Mouse (Mus musculus) layer of hippocampus, adult 8-10 months (tissue): Measurements from ENCODE around the gene Prkar1a. TPM values are rescaled to one million over a fixed set of nuclear protein-coding genes. Genes with fewer than 3 reads are reported as not detected.

Source experiments
- DNase-seq, 2 experiments: peaks; one replicate each; pipeline ENCODE4 v3.0.0; 2022; ENCODE audit warnings: low spot score in 2 of 2
- total RNA-seq, 4 experiments: library from RNA; stranded (reverse); gene quantifications; 2 replicates each; pipeline ENCODE4 v1.2.4; 2022

The Prkar1a gene
- total RNA-seq, 4 experiments from 2014 or later = 539 to 574 (median 549) TPM

DNA sequence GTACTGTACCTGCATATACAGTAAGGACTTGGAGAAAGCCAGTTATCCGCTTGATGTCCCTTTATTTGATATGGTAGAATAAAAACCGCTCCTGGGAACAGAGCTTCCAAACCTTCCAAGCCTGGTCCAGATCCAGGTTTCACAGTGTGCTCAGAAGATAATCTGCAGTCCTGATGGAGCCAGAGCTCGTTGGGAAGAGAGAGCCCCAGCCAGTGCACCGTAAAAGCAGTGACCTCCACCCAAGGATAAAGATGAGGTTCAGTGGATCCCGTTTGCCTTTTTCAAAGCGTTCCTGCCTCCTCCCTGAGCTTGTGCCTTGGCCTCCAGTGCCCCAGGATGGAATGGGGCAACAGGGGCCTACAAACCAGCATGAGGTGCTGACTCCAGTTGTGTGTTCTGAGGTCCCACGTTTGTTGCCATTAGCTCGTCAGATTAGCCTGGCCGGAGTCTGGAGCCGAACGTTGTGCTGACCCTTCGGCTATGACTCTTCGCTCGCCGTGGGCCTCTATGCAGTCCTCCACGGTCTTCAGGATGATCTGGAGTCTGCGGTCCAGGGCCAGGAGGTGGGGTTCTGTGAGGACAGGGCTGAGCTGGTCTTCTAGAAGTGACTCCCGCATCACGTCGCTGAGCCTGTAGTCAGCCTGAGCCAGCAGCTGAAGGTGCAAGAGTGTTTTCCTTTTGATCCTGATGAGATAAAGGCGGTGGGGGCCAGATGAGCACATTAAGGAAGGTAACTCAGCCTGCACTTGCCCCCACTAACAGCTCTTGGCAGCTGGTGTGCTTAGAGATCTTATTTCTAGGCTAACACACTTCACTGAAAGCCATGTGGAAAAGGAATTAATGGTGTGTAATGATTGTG is 23.9 kb downstream of the Prkar1a start:
- DNase-seq = no peak

DNA sequence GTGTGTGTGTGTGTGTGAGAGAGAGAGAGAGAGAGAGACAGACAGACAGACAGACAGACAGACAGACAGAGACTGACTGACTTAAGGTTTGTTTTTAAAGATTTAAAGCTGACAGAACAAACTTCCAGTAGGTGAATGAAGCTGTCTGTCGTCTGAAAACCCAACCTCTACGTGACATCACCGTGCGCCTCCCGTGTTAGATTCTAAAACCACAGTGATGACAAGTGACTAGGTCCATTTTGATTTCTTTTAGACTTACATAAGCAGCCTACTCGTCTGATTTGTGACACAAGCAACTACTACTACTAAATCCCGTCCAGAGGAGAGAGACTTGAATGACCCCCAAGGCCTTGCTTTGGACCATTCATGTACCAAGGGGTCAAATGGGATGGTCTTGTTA is 24.5 kb downstream of the Prkar1a start:
- no peak for DNase-seq

DNA sequence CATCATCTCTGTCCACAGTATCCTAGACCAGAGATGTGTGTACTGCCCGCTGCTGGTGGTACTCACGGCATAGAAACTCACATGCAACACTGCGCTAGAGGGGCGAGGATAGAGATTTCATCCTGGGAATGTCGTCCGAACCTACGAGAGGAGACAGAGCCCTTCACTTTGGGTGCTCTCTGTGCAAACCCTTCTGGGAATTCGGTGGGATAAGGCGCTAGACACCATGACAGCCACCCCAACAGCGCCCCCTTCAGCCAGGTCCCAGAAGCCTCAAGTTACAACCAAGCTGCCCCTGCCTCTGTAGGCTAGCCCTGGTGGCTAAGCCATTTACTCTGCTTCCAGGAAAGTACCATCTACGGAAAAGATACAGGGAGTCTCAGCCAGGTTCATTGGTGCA is 25.3 kb downstream of the Prkar1a start:
- no peak for DNase-seq

GRCm38 (mm10) chr11:109675208-109675607 is 26.0 kb downstream of the Prkar1a start:
- DNase-seq = no peak

DNA sequence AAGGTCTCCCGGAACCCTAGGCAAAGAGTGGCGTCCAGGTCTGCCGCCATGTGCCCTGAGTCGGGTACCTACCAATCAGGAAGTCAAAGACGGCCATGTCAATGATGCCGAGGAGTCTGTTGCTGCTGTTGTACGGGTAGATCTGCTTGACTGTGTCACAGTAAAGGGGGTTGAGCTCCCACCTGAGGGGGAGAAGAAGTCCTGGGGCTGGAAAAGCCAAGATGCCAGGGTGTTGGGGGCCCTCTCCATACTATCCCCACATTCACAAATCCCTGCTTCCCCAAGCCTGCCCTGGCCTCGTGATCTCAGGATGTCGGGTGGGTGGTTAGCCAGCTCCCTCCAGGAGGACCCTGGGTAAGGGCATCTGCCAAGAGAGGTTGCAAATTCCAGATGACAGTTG is 26.6 kb downstream of the Prkar1a start:
- DNase-seq = no peak

GRCm38 (mm10) chr11:109676621-109677373 is 27.6 kb downstream of the Prkar1a start:
- DNase-seq = no peak

DNA sequence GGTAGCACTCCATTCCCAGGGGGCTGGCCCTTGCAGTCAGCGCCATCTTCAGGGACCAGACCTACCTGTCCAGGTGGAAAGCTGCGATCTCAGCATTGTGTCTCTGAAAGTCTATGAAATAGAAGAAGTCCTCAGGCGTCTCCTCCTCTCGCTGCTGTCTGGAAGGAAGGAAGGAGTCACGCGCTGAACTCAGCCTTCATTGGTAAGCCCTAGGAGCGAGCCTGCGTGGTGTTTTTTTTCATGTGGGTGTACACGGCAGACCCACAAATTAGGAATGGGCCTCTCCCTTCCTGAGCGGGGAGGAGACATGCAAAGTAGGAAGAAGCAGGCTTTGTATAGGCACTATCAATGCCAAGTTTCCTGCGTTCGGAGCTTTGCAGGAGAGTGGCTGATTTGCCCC is 29.1 kb downstream of the Prkar1a start:
- no peak for DNase-seq

DNA sequence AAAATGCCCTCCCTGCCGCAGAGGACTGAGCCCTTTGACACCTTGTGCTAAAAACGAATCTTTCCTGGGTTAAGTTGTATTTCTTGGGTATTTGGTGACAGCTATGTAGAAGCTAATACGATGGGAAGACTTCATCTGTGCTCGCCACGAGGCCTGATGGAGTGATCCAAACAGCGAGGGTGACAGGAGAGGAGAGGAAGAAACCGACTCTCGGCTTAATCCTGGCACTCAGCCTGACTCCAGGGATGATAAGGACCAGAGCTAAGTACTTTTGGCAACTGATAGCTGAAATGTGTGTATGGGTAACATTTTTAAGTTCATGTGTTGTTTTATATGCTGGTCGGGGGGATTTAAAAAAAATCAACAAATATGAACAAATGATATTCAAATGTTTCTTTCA is 31.7 kb downstream of the Prkar1a start:
- DNase-seq = no peak

DNA sequence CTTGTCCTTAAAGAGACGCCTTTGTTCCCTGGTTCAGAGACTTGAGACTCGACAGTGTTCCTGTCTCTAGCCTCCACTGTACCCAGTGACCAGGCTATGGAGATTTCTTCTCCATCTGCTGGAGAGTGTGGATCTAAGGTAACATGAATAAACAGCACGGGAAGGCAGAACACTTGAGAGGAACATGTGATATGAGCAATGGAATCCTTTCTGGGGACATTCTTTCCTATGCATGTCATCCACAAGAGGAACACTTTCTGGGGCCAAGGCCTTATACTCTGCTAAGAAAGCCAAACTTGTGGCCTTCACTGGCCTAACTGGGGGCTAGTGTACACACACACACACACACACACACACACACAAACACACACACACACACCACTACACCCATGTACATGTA is 32.4 kb downstream of the Prkar1a start:
- DNase-seq = no peak

GRCm38 (mm10) chr11:109682221-109682620 is 33.0 kb downstream of the Prkar1a start:
- no peak for DNase-seq

GRCm38 (mm10) chr11:109689539-109689938 is 40.3 kb downstream of the Prkar1a start:
- no peak for DNase-seq

DNA sequence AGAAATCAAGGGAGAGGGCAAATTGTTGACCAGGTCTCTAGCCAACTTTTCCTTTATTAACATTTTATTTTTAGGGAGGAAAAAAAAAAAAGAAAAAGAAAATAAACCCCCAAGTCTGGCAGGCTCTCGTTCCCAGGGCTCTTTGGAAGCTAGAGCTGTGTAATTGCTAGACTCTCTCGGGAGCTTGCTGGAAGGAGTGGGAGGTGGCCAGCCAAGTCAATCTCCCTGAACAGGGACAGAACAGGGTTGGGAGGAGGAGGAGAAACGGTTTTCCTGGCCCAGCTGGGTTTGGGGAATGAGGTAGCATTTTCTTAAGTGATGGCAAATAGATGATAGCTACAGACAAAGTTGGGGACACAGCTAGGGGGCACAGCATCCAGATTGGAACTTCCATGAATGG is 43.5 kb downstream of the Prkar1a start:
- DNase-seq = no peak

GRCm38 (mm10) chr11:109696519-109696918 is 47.3 kb downstream of the Prkar1a start:
- no peak for DNase-seq

DNA sequence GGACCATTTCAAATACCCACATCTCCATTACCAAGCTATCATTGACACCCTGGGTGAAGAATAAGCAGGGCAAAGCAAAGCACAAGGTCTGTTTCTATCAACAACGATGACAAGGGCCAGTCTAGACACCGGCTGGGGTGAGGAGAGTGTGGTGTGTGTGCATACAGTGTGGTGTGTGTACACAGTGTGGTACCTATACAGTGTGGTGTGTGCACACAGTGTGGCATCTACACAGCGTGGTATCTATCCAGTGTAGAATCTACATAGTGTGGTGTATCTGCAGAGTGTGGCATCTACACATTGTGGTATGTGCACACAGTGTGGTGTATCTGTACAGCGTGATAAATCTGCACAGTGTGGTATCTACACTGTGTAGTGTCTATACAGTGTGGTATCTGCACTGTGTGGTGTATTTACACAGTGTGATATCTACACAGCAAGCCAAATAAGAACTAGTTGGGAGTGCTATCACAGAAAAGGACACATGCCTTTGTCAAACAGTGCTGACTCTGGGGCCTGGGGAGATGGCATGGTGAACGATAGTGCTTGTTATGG is 48.0 kb downstream of the Prkar1a start:
- no peak for DNase-seq

DNA sequence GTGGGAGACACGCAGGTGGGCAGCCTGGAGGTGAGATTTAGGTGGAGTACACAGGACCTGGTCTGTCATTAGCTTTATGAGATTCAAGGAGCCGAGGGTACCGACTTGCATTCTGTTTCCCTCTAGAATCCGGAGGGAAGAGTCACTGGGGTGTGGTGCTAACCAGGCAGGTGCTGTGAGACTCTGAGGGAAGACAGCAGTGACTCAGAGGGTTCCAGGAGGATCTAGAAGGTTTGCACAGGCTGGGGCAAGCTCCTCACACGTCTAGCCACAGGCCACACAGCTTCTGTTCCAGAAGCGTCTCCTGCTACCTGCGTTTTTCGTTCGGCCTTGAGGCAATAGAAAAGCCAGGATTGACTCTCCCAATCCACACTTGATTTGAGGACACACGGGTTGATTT is 49.5 kb downstream of the Prkar1a start:
- DNase-seq = no peak

GRCm38 (mm10) chr11:109699784-109700183 is 50.6 kb downstream of the Prkar1a start:
- no peak for DNase-seq

GRCm38 (mm10) chr11:109700761-109701160 is 51.6 kb downstream of the Prkar1a start:
- DNase-seq = no peak

- no peak for DNase-seq
Measured at GRCm38 (mm10) chr11:109702031-109702815, 53.0 kb downstream of the Prkar1a start.

GRCm38 (mm10) chr11:109703845-109704244 is 54.6 kb downstream of the Prkar1a start:
- DNase-seq = no peak

GRCm38 (mm10) chr11:109704311-109705205 is 55.4 kb downstream of the Prkar1a start:
- no peak for DNase-seq
